Mouse (Mus musculus) retina, postnatal 7 days (tissue): ENCODE data around the gene Ropn1l.

Experiments
- DNase-seq: peaks from one replicate; pipeline ENCODE4 v3.0.0-alpha.2; 2012; ENCODE audit warnings: low read depth, low spot score

Ropn1l gene

GRCm38 (mm10) chr15:31407490-31407889 lies 46.0 kb downstream of the Ropn1l start:
- DNase-seq, result no peak

DNA sequence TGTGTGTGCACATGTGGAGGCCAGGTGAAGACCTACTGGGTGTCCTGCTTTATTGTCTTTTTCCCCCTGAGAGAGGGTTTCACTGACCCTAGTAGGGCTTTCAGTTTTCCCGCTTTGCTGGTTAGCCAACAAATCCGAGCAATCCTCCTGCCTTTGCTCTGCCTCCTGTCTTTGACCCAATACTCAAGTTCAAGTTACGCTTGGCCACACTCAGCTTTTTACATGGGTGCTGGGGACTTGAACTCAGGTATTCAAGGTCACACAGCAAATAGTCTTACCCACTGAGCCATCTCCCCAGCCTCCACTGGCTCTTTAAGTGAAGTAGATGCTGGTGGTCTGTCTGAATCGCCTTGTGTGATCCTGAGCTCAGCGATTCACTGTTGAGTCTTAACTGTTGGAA lies 46.7 kb downstream of the Ropn1l start:
- no peak for DNase-seq

DNA sequence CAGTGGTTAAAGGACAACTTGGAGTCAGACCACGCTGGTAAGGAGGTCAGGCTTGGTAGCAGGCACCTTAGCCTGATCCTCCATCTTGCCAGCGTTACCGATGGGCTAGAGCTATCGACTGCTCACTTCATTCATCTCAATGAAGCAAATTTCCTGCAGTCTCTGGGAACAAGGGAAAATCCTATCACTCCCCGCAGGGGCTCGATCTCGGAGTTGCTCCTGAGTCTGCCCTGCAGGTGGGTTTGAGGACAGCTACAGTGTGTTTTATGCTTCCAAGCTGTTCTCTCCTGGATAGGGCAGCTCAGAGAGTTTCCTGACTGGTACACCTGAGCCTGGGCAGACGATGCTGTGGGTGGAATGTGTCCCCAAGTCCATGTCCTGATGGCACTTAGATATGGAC lies 49.2 kb downstream of the Ropn1l start:
- no peak for DNase-seq

GRCm38 (mm10) chr15:31402200-31402892 lies 51.2 kb downstream of the Ropn1l start:
- peak; percentile 66 for DNase-seq

DNA sequence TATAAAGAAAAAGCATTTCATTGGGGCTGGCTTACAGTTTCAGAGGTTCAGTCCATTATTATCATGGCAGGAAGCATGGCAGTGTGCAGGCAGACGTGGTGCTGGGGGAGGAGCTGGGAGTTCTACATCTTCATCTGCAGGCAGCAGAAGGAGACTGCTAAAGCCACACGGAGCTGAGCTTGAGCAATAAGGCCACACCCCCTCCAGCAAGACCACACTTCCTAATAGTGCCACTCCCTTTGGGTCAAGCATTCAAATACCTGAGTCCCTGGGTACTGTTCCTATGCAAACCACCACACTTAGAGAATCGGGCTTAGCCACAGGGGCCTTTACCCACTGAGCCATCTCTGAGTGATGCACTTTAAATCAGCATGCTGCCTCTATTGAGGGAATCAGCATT lies 52.6 kb downstream of the Ropn1l start:
- no peak for DNase-seq

- DNase-seq, result no peak
Measured at GRCm38 (mm10) chr15:31398769-31399168, 54.8 kb downstream of the Ropn1l start.

DNA sequence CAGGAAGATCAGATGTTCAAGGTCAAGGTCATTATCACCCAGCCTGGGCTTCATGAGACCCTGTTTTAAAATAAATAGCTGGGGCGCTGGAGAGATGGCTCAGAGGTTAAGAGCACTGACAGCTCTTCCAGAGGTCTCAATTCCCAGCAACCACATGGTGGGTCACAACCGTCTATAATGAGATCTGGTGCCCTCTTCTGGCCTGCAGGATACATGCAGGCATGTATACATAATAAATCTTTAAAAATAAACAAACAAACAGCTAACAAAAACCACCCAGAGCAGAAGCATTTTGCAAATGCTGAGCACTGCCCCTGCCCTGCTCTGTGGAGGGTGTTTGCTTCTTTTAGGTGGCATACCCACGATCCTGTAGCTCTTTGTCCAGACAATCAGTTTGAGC lies 56.2 kb downstream of the Ropn1l start:
- no peak for DNase-seq

- peak; percentile 62 for DNase-seq
Measured at GRCm38 (mm10) chr15:31396755-31397154, 56.8 kb downstream of the Ropn1l start.

DNA sequence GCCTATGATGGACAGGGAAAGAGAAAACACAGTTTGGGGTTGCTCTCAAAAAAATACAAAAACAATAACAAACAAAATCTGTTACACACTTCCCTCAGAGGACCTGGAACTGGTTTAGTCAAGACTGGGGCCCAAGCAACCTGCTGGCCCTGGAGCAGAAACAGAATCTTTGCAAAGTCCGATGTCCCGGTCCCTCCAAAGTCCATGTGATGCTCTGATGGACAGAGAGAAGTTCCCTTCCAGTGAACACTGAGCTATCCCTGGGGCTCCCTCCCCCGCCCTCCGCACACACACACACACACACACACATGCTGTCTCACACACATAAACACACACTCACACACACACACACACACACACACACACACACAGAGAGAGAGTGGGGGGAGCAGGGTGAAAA lies 57.6 kb downstream of the Ropn1l start:
- no peak for DNase-seq

GRCm38 (mm10) chr15:31393402-31393801 lies 60.1 kb downstream of the Ropn1l start:
- DNase-seq, result no peak

GRCm38 (mm10) chr15:31392705-31393104 lies 60.8 kb downstream of the Ropn1l start:
- DNase-seq, result no peak

GRCm38 (mm10) chr15:31392135-31392534 lies 61.4 kb downstream of the Ropn1l start:
- no peak for DNase-seq
